Mouse (Mus musculus) liver (tissue): ENCODE results near the gene Flot2.
A peak's percentile ranks its signal among the peaks of the same experiment; 100 is the strongest.
"Not testable (repeated sequence)": the region's sequence is repeated elsewhere in the genome, so short reads cannot be mapped to it uniquely, and the experiment has no call there.

Experiments
- DNase-seq: peaks from one replicate; pipeline ENCODE4 v3.0.0-alpha.2; 2020; ENCODE audit warnings: mixed read lengths

Flot2 gene

GRCm38 (mm10) chr11:78037831-78038752 lies at the start of gene Flot2:
Gene Flot2 (plus strand): TSS chr11:78037931.
- peak; percentile 79 for DNase-seq

DNA sequence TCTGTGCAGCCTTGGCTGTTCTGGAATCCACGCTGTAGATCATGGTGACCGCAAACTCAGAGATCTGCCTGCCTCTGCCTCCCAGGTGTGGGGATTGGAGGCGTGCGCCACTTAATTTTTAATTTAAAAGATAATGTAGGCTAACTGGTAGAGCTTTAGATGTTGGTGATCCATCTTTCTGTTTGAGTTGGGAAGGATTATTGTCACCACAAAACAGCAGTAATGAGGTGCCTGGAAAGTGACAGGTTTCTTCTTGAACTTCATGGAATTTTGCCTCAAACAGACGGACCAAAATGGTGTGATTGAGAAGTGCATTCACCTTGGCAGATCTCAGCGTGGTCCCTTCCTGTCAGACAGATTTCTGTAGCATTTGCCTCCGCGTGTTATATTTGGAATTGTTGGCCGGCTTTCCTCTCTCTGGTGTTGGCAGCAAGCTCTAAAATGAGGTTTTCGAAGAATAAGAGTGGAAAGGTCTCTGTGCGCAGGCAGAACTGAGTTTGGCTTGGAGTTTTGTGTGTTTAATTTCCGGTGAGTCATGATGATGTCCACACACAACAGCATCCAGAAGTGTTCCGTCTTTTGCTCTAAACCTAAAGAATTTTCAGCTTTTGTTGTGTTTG lies 48.5 kb upstream of the Flot2 start:
- DNase-seq = no peak

DNA sequence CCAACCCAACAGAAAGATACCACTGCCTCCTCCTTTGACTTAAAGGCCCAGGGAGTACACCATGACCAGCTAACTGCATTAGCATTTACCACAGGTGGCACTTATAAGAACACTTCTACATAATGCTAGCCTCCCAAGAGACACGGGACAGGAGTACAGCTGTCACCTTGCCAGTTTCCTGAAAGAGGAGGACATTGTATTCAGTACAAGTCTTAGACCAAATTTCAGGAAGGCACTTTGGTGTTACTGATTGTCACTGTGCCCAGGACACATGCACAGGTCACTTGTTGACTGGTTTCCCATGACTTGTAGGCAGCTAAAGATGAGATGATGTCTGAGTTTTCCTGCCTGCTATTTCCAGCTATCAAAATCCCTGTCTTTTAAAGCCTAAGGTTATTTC lies 42.2 kb upstream of the Flot2 start:
- DNase-seq = no peak

DNA sequence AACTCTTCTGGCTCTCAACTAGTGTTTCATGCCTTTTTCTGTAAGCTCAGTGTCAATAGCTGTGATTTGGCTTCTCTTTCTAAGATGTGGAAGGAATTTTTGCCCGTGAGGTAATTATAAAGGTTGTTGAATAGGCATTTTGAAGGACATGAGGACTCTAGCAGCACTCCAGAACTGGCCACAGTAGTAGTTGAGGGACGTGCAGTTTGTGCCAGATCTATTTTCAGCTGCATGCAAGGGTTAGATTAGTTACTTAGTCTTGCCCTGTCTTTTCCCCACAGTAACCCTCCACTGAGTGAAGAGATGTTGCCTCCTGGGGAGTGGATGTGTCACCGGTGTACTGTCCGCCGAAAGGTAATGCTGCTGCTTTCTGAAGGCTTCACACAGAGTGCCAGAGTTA lies 31.3 kb upstream of the Flot2 start:
- no peak for DNase-seq

- peak; percentile 79 for DNase-seq
Observed at GRCm38 (mm10) chr11:78019676-78020075, 18.1 kb upstream of the Flot2 start.

- peak; percentile 38 for DNase-seq
Observed at GRCm38 (mm10) chr11:78023607-78024006, 14.1 kb upstream of the Flot2 start.

- no peak for DNase-seq
Observed at GRCm38 (mm10) chr11:78029240-78029639, 8.5 kb upstream of the Flot2 start.

- DNase-seq = no peak
Observed at GRCm38 (mm10) chr11:78030600-78030999, 7.1 kb upstream of the Flot2 start.

GRCm38 (mm10) chr11:78031389-78031788 lies 6.3 kb upstream of the Flot2 start:
- no peak for DNase-seq

- peak; percentile 96 for DNase-seq
Observed at GRCm38 (mm10) chr11:78031947-78032808, 5.6 kb upstream of the Flot2 start, which contains the start of gene Dhrs13. Gene Dhrs13 (plus strand): TSS chr11:78032280.

- DNase-seq = no peak
Observed at GRCm38 (mm10) chr11:78032809-78033195, 4.9 kb upstream of the Flot2 start.

GRCm38 (mm10) chr11:78033931-78034617 lies 3.7 kb upstream of the Flot2 start:
- no peak for DNase-seq

- DNase-seq = no peak
Observed at GRCm38 (mm10) chr11:78036791-78037190, 940 bp upstream of the Flot2 start.

- DNase-seq = no peak
Observed at GRCm38 (mm10) chr11:78040878-78041277, 3.1 kb downstream of the Flot2 start.

- not testable (repeated sequence) for DNase-seq
Observed at GRCm38 (mm10) chr11:78042290-78042870, 4.6 kb downstream of the Flot2 start.

DNA sequence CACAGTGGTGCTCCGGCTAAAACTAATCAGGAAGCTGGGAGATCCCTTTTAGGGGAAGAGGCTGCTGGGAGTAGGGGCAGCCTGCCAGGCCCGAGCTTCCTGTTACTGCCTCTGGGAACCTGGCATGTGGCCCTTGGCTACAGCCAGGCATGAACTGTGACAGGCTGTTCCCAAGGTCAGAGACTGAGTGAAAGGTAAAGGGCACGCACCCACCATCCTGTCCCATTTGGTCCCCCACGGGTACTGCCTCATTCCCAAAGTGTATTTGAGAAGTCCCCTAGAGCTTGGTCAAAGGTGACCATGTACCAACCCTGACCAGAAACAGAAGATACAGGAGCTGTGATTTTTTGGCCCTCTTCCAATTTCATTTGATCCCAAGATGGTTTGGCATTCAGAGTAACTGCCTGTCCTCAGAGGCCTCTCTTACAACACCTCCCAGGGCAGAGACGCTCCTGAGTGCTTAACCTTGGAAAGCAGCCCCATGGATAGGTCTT lies 7.1 kb downstream of the Flot2 start:
- no peak for DNase-seq

DNA sequence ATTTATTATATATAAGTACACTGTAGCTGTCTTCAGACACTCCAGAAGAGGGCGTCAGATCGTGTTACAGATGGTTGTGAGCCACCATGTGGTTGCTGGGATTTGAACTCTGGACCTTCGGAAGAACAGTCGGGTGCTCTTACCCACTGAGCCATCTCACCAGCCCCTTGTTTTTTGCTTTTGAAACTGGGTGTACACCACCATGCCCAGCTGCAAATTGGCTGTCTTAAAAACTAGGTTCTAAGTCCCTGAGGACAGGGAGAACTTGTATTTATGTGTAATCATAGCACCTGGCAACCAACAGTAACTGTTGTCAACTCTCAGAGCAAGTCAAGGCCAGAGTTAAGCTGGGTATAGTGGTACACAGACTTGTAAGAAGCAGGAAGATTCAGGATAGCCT lies 10.9 kb downstream of the Flot2 start:
- DNase-seq = not testable (repeated sequence)

DNA sequence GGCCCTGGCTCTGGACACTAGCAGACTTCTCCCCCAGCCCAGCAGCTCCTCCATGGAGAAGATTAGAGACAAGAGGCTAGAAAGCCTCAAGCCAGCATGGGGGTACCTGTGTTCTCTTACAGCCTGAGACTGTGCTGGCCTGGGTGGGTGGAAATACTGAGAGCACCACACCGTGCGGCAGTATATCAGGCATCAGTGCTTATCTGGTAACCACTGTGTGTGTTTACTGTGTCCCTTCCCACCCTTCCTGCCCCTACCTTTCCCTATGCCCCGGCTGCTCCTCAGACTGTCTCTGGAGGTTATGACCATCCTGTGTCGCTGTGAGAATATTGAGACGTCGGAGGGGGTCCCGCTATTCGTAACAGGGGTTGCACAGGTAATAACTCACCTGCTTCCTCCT lies 15.3 kb downstream of the Flot2 start:
- peak; percentile 54 for DNase-seq

GRCm38 (mm10) chr11:78056946-78057345 lies 19.2 kb downstream of the Flot2 start:
- no peak for DNase-seq

GRCm38 (mm10) chr11:78059833-78060757 lies 22.4 kb downstream of the Flot2 start:
- DNase-seq = peak; percentile 86

- DNase-seq = no peak
Observed at GRCm38 (mm10) chr11:78062563-78062962, 24.8 kb downstream of the Flot2 start.
